Mouse (Mus musculus) midbrain, postnatal 0 days (tissue): Measurements from ENCODE around the gene Ucp2. TPM values are rescaled to one million over a fixed set of nuclear protein-coding genes. Genes with fewer than 3 reads are reported as not detected.

Source experiments
- ATAC-seq: fragments of 200-750 bp; cut with Nextera tagmentation; 2 replicates; pipeline ENCODE4 v1.8.0; 2017; ENCODE audit warnings: moderate number of reproducible peaks, mild to moderate bottlenecking, moderate TSS enrichment, moderate library complexity; ENCODE audit not compliant: low FRiP score
- DNase-seq: peaks from one replicate; pipeline ENCODE4 v3.0.0-alpha.2; 2015; ENCODE audit warnings: low spot score
- H3K27ac ChIP-seq: fragments of 300-500 bp; sonication (generic); 2 replicates; pipeline ENCODE4 v1.5.1; 2014; ENCODE audit warnings: low read depth, mild to moderate bottlenecking, low read length, mixed read lengths
- H3K27me3 ChIP-seq: fragments of 300-500 bp; sonication (generic); 2 replicates; pipeline ENCODE4 v1.6.1; 2014; ENCODE audit warnings: low read length, control low read depth, mixed read lengths; ENCODE audit not compliant: insufficient read depth
- H3K36me3 ChIP-seq: fragments of 300-500 bp; sonication (generic); 2 replicates; pipeline ENCODE4 v1.6.1; 2014; ENCODE audit warnings: low read length, control low read depth, mixed read lengths; ENCODE audit not compliant: insufficient read depth
- H3K4me1 ChIP-seq: fragments of 300-500 bp; sonication (generic); 2 replicates; pipeline ENCODE4 v1.6.1; 2014; ENCODE audit warnings: mild to moderate bottlenecking, control low read depth, antibody characterized with exemption, low read length, mixed read lengths; ENCODE audit not compliant: insufficient read depth
- H3K4me2 ChIP-seq: fragments of 300-500 bp; sonication (generic); 2 replicates; pipeline ENCODE4 v1.6.1; 2014; ENCODE audit warnings: low read depth, mild to moderate bottlenecking, low read length, mixed read lengths; ENCODE audit not compliant: poor library complexity, severe bottlenecking
- H3K4me3 ChIP-seq: fragments of 300-500 bp; sonication (generic); 2 replicates; pipeline ENCODE4 v1.5.1; 2014; ENCODE audit warnings: low read depth, mild to moderate bottlenecking, low read length, moderate library complexity
- H3K9ac ChIP-seq: fragments of 300-500 bp; sonication (generic); replicated peaks from 2 replicates; pipeline ENCODE4 v1.6.1; 2014; ENCODE audit warnings: mild to moderate bottlenecking, low read length, moderate library complexity, mixed read lengths; ENCODE audit not compliant: poor library complexity, severe bottlenecking
- H3K9me3 ChIP-seq: fragments of 300-500 bp; sonication (generic); 2 replicates; pipeline ENCODE4 v1.6.1; 2016; ENCODE audit warnings: low read length, control low read depth
- CTCF ChIP-seq: IDR thresholded peaks from 2 replicates; pipeline ENCODE4 v1.5.1; 2016; ENCODE audit warnings: antibody characterized with exemption, mild to moderate bottlenecking
- WGBS: fragments of 180-500 bp; shearing (Covaris S2); extraction: QIAGEN DNeasy Blood & Tissue Kit; methylation state at CpG from one replicate; pipeline ENCODE4 v1.1.7; 2014; 5-methylcytosine and 5-hydroxymethylcytosine counted together
- polyA plus RNA-seq: library from polyadenylated mRNA; unstranded; fragments of >200 nt; fragmentation: Nextera tagmentation; extraction: Ambion mirVana; gene quantifications from 2 replicates; pipeline ENCODE4 v1.2.1, GENCODE M21; 2015
- total RNA-seq: library from RNA; depleted of rRNA; stranded (reverse); fragments of >200 nt; gene quantifications from 2 replicates; pipeline ENCODE4 v1.2.3, GENCODE M21; 2014

The Ucp2 gene
- total and polyA plus RNA-seq, 2 experiments from 2014 or later = 99.9 to 118 TPM

DNA sequence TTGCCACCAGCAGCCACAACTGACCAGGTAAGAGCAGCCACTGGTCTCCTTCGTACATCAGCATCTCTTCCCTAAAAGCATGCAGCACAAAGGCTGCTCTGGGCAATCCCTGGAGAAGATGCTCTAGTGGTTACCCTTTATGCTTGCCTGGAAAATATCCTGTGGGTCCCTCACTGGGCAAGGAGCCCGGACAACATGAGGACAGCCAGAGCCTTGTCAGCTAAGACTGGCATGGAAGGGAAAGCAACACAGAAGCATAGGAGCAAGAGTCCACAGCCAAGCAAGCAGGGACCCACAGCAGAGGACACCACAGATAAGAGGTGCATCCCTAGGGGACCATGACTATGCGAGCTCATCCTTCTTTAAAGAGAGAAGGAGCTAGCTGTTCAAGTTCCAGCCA lies 33.3 kb upstream of the Ucp2 start:
- Histone ChIP-seq H3K36me3 (peaks cover 38% of the 10 kb centered on the region), H3K4me3 (no peak overlapping the region), H3K9me3 (no peaks in the 10 kb centered on the region), H3K27me3 (no peaks in the 10 kb centered on the region), H3K27ac (no peak overlapping the region), H3K4me2 (no peak overlapping the region), H3K9ac (no peak overlapping the region), H3K4me1 (no peaks in the 10 kb centered on the region)
- no peak for DNase-seq
- WGBS = 93% methylated on average over 3 of the region's 3 CpGs
- no peak for ATAC-seq
- TF ChIP-seq CTCF = no peak

DNA sequence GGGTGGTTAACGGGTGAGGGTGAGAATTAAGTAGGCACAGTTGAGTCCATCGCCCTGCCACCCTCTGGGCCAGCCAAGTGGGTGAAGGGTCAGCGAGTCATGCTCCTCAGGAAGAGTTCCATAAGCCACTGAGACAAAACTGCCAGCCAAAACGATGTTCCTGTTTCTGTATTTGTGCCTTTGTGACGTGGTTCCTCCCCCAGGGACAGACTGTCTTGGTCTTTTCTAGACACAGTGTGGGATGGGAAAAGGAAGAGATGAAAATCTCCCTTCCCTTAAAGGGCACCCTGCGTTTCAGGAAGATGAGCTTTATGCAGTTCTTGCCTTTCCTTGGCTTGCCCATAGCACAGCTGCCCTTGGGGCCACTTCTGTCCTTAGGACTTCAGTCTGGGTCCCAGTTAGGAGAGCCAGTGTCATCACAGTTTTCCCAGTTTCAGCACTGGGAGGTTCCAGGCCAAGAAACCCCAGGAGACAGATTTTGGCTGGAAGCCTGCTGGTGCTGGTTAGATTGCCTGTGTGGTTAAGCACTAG lies 31.5 kb upstream of the Ucp2 start:
- DNase-seq = peak; percentile 47
- 79% methylated on average over 6 of the region's 6 CpGs for WGBS

DNA sequence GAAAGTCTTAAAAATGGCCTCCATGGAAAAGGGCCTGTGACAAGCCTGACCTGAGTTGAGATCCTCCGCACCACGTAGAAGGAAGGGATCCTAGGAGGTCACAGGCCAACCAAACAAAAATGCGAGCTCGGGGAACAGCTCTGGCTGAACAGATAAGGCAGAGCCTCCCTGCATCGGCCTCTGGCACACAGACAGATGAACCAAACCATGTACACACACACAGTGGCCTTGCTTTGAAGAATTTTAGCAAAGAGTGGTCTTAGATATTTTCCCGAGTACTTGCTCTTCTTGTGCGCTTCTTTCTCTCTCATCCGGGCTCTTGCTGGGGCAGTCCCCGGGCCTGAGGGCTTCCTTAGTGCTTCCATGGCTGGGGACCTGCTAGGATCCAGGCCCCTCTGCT lies 29.9 kb upstream of the Ucp2 start:
- H3K4me3 ChIP-seq = no peak overlapping the region
- H3K36me3 ChIP-seq = peaks cover 15% of the 10 kb centered on the region
- DNase-seq (no peak), ATAC-seq (no peak)
- no peak overlapping the region for H3K9ac ChIP-seq
- H3K9me3 ChIP-seq = no peaks in the 10 kb centered on the region
- no peaks in the 10 kb centered on the region for H3K27me3 ChIP-seq
- no peaks in the 10 kb centered on the region for H3K4me1 ChIP-seq
- WGBS = 89% methylated on average over 9 of the region's 9 CpGs
- no peak for TF ChIP-seq CTCF
- no peak overlapping the region for H3K27ac ChIP-seq
- no peak overlapping the region for H3K4me2 ChIP-seq

More for the DNA sequence above, 31.5 kb upstream of the Ucp2 start:
- no peaks in the 10 kb centered on the region for H3K9me3 ChIP-seq
- H3K27ac ChIP-seq = no peak overlapping the region
- no peak for TF ChIP-seq CTCF
- no peak overlapping the region for H3K4me2 ChIP-seq
- H3K27me3 ChIP-seq = no peaks in the 10 kb centered on the region
- H3K36me3 ChIP-seq = peaks cover 25% of the 10 kb centered on the region
- H3K4me1 ChIP-seq = no peaks in the 10 kb centered on the region
- no peak for ATAC-seq
- no peak overlapping the region for H3K9ac ChIP-seq
- H3K4me3 ChIP-seq = no peak overlapping the region

DNA sequence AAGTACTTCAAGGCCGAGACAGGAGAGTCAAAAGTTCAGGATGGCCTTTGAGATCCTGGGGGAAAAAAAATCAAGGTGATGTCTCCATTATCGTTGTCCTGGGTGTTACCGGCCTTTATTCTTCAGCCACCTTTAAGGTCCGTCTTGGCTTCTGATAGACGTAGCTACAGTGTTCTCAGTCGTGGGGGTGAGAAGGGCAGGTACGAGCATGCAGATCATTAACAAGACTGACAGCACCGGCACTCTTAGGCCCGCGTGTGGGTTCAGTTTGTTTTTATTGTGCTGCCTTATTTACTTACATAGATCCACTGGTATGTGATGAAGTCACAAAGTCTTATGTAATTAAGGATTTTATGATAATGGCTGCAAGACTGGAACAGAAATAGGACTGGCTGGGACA lies 29.4 kb upstream of the Ucp2 start:
- no peak overlapping the region for H3K4me2 ChIP-seq
- no peak overlapping the region for H3K9ac ChIP-seq
- no peak for ATAC-seq
- no peak overlapping the region for H3K4me3 ChIP-seq
- H3K4me1 ChIP-seq = no peaks in the 10 kb centered on the region
- no peak for TF ChIP-seq CTCF
- 90% methylated on average over 10 of the region's 10 CpGs for WGBS
- no peak overlapping the region for H3K27ac ChIP-seq
- no peaks in the 10 kb centered on the region for H3K27me3 ChIP-seq
- peaks cover 15% of the 10 kb centered on the region for H3K36me3 ChIP-seq
- no peaks in the 10 kb centered on the region for H3K9me3 ChIP-seq
- no peak for DNase-seq

DNA sequence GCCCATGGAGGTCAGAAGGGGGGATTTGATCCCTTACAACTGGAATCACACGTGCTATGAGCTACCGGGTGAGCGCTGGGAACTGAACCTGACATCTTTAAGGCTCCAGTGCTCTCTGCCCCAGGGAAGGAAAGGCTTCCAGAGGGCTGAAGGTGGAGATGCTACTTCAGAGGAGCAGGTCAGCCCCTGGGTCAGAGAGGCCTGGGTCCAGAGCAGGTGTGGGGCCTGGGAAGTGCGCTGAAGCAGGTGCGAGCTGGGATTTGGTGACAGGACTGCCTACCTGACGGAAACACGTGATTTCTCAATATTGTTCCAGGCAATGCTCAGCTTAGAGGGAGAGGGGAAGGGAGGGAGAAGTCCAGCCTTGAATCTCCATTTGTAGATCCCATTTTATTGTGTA lies 28.9 kb upstream of the Ucp2 start:
- H3K4me3 ChIP-seq = no peak overlapping the region
- no peak overlapping the region for H3K4me2 ChIP-seq
- no peak for DNase-seq
- no peak for ATAC-seq
- H3K27ac ChIP-seq = no peak overlapping the region
- H3K4me1 ChIP-seq = no peaks in the 10 kb centered on the region
- TF ChIP-seq CTCF = no peak
- 93% methylated on average over 7 of the region's 7 CpGs for WGBS
- H3K9me3 ChIP-seq = no peaks in the 10 kb centered on the region
- no peak overlapping the region for H3K9ac ChIP-seq
- H3K36me3 ChIP-seq = peaks cover 17% of the 10 kb centered on the region
- no peaks in the 10 kb centered on the region for H3K27me3 ChIP-seq

DNA sequence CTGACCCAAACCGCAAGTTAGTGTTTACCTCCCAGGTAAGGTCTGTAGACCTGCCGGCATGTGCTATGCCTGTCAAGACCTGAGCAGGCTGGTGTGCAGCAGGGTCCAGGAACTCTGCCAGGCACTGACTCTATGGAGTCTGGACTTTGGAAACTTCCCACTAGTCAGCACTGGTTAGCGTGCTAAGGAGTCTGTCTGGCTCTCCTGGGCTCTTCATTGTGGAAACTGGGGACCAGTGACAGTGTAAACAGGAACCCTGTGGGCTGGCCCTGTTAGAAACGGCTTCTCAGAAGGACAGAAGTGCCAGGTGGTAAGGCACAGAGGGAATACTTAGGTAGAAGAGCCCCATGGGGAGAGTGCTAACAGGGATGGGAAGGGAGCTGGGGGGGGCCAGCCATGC lies 27.9 kb upstream of the Ucp2 start:
- no peak for DNase-seq
- Histone ChIP-seq H3K27ac (no peak overlapping the region), H3K27me3 (no peaks in the 10 kb centered on the region)

More for the DNA sequence above, 27.9 kb upstream of the Ucp2 start:
- Histone ChIP-seq H3K36me3 (peaks cover 16% of the 10 kb centered on the region), H3K9me3 (no peaks in the 10 kb centered on the region), H3K4me1 (no peaks in the 10 kb centered on the region), H3K9ac (no peak overlapping the region), H3K4me2 (no peak overlapping the region), H3K4me3 (no peak overlapping the region)
- WGBS = 80% methylated on average over 4 of the region's 4 CpGs
- no peak for TF ChIP-seq CTCF
- no peak for ATAC-seq
